Mouse (Mus musculus) CD4-positive helper T cell, adult 2 months (primary cell): ENCODE data around the gene Srsf4.
A peak's percentile ranks its signal among the peaks of the same experiment; 100 is the strongest.

Experiments
- DNase-seq: peaks from one replicate; pipeline ENCODE4 v3.0.0-alpha.2; 2012; ENCODE audit warnings: low read depth, missing footprints, low spot score

The Srsf4 gene

DNA sequence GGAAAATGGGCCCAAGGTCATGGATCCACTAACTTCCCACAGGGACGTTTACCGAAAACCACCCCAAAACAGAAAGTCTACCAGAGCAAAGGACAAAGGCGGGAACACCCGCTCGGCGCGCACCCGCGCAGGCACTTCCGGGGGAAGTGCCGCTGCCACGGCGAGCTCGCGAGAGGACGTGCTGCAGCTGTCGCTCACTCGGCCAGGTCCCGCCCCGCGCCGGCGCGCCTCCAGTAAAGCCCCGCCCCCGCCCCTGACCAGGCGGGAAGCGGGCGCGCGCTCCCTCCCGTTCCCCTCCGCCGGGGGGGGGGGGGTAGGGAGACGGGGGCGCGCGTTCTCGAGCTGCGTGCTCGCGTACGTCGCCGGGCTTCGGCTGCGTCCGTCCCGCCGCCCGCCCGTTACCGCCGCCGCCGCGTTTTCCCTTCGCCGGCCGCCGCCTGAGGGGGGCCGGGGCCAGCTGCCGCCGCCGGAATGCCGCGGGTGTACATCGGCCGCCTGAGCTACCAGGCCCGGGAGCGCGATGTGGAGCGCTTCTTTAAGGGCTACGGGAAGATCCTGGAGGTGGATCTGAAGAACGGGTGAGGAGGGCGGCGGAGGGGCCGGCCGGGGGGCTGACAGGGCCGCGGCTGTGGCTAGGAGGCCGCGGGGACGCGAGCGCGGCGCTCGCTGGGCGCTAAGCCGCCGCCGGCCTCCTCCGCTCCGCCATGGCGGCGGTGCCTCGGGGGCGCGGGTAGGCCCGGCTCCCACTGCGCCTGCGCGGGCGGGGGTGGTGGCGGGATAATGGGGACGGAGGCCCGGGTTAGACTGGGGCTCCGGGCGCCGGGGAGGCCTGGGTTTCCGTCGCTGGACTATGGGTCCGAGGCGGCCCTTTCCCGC is at the start of gene Srsf4:
Gene Srsf4 (plus strand): TSS at position 325 of the 876 bp plus-strand sequence.
- peak; percentile 99 for DNase-seq

DNA sequence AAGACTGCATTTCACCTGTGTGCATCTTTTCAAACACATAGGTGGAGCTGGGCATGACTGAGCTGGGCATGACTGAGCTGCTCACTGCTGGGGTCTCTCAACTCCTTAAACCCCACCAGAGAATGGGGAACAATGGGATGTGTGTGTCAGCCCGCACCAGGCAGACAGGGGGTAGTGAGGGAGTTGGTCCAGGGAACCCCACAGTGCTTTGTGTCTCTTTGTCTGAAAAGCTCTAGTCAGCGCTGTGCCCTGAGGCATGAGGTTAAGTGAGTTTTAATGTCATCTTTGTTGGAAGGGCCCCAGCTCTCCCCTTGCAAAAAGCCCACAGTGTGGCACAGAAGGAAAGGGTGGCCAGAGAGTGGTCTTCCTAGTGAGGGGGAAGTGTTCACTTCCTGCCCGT is 48.5 kb upstream of the Srsf4 start:
- DNase-seq: no peak

DNA sequence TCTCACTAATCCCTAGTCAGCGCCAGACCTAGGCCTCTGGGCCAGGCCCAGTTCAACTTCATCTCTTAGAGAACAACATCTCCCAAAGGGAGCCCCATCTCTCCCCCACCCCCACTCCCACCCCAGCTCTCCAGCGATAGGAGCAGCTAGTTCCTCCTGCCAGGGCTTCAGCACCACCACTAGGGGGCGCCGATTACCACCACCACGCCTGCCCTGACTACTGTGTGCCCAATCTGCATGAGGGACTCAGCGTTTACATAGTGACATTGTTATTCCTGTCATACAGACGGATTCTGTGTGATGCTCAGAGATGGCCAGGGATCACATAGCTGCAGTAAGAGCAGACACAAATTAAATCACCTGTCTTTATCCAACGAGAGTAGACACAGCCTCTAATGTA is 47.6 kb upstream of the Srsf4 start:
- peak; percentile 58 for DNase-seq

DNA sequence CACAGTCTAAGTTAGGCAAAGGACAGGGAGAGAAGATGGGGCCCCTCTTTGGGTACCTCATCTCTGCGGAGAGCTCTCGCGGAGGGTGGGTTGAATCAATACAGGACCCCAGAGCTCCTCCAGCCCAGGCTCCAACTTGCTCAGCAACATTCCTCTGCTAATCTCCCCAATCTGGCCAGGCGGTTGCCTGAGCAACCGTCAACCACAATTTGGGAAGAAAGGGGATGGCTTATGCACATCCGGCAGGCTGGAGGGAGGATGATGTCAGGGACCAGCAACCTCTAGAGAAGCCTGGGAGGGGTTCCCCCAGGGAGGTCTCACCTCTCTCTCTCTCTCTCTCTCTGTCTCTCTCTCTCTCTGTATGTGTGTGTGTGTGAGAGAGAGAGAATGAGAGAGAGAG is 46.5 kb upstream of the Srsf4 start:
- no peak for DNase-seq

DNA sequence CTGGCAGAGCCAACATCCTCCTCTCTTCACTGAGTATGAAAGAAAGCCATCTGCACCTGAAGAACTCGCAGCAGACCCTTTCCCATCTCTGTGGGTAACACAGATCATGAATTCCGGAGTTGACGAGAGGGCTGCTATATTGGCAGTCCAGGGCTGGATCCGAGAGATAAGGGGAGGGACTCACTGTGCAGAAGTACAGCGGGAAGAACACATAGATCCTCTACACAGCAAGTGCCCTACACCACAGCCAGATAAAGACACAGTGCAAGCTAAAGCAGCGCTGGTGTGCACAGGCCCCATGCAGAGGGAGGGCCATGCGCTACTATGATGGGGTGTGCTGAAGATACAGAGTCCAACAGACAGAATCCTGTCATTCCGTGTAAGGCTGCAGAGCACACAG is 44.3 kb upstream of the Srsf4 start:
- no peak for DNase-seq

- no peak for DNase-seq
Observed at GRCm38 (mm10) chr4:131831546-131832045, 41.8 kb upstream of the Srsf4 start.

- DNase-seq: no peak
Observed at GRCm38 (mm10) chr4:131832759-131833407, 40.5 kb upstream of the Srsf4 start.

GRCm38 (mm10) chr4:131833971-131834609 is 39.3 kb upstream of the Srsf4 start:
- DNase-seq: no peak

DNA sequence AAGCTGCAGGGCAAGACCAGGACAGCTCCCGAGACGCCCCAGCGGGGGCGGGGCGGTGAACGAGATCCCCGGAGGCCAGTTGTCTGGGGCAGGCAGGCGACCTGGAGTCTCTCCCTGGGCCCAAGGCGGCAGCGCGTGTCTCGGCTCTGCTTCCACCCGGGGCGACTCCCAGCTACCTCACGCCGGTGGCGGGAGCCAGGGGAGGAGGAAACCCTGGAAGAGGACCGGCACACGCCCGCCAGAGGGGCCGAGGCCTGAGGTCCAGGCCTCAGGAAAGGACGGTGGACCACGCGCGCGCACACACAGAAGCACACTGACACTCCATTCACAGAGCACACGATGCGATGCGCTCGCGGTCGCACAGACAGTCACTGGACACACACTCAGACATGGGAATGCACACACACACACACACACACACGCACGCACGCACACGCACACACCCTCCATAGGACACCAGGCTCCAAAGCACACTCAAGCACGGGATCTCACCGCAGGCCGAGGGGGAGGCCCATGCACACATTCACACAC is 37.0 kb upstream of the Srsf4 start:
- peak; percentile 16 for DNase-seq

DNA sequence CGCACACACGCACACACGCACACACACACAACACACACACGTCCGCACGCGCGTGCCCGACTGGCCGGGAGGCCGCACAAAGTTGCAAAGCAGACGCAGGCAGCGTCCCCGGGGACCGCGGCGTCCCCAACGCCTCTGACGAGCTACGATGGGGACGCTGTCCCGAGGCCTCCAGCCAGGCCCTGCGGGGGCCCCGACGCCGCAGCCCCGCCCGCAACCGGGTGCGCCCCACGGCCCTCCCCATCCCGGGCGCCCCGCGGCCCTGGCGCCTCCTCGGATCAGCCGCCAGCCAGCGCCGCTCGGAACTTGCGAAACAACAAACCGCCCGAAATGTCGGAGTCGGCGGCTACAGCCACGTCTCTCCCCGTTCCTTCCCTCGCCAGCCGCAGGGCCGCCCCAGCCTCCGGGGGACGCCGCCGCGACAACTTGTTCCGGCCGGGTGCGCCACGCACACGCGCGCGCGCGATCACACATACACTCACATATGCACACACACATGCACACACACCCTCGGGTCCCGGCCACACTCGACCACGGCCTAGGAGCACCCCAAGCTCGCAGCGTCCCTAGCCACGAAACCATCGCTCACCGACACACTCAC is 36.4 kb upstream of the Srsf4 start:
- DNase-seq: peak; percentile 34

GRCm38 (mm10) chr4:131837872-131838524 is 35.4 kb upstream of the Srsf4 start, which contains the start of gene Ptpru:
TSS of gene Ptpru (minus strand) at chr4:131838288.
- DNase-seq: peak; percentile 82

DNA sequence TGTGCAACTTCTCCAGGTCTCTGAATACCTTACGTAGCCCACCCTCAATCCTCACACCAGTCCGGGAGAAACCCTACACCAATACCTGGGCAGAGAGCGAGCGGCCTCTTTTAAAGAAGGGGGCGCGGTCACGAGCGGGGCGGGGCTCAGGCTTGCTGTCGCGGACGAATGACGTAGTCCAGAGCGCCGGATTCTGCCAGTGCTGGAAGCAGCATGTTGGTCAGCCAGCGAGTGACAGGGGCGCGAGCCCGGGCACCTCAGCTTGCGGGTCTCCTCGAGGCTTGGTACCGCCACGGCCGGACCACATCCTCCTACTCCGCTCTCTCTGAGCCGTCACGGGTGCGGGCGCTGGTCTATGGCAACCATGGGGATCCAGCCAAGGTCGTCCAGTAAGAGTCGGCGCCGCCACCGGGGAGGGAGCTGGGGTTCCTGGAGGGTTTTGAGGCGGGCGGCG is 30.1 kb upstream of the Srsf4 start, which contains the start of gene Mecr:
Gene Mecr (plus strand): TSS at position 181 of the 454 bp plus-strand sequence.
- DNase-seq: peak; percentile 91

DNA sequence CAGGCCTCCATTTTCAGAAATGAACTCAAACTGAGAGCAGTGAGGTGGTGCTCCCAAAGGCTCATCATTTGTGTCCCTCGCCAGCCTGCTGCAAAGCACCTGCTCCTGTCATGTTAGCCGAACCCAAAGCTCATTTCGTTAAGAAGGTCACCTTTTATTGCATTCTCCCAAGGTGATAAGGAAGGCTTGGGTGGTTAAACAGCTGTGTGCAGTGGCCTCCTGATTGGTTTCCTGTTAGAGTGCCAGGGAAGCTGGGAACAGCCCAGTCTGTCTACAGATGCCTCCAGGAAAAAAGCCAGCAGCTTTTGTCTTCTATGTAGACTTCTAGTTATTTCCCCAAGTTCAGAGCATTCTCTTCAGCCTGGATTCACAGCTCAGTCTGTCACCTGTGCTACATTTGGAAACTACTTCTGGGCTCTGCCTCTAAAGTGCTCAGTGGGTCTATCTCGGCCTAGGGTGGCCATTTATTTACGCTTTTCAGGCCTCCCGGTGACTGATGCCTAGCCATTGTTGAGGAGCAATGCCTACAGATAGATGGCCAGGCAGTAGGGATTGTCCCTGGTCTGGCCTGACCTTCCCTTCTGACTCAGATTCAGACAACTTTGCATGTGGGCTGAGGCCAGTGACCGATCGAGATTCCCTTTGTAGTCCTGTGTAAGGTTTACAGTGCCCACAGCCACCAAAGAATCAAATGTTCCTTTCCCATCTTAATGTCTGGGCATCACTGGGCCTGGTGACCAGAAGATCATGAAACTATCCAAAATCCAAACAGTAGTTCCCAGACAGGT is 27.2 kb upstream of the Srsf4 start:
- no peak for DNase-seq

DNA sequence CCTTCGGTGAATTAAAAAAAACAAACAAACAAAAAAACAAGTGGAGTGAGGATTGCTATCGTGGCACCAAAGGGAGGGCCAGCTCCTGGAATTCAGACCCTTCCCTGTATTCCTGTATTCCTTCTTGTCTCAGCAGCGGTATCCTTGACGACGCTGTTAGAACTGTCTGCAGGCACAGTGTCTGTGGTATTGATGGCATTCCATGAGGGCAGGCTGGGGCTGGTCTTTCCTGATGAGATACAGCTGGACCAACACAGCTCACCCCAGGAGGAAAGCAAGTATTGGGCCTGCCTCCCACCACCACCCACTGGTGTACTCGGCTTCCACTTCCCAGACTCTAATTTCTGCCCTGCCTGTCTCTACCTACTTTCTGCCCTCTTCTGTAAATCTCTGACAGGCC is 25.3 kb upstream of the Srsf4 start:
- no peak for DNase-seq

GRCm38 (mm10) chr4:131849986-131850638 is 23.3 kb upstream of the Srsf4 start:
- DNase-seq: no peak

GRCm38 (mm10) chr4:131854950-131855349 is 18.5 kb upstream of the Srsf4 start:
- DNase-seq: no peak

- peak; percentile 75 for DNase-seq
Observed at GRCm38 (mm10) chr4:131860492-131861340, 12.7 kb upstream of the Srsf4 start.

DNA sequence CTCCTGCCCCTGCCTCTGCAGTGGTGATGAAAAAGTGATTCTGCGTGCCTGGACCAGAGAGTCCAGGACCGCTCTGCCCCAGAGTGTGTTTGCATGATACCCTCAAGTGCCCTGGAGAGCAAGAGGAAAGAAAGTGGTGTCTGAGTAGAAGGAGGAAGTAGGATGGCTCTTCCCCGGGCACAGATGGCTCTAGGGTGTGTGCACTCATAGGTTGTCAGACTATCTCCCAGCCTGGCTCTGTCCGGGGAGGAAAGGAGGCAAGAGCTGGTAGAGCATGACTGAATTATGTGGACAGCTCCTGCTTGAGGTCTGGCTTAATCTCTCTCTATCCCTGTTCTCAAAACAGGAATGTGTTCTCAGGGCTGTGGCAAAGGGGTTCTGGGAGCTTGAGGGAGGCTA is 12.1 kb upstream of the Srsf4 start:
- DNase-seq: no peak
